Mouse (Mus musculus) embryo, embryonic 9.5 days (tissue): ENCODE measurements around the gene Ube4a.

Source experiments
- DNase-seq: peaks from one replicate; pipeline ENCODE4 v3.0.0-alpha.2; 2017; ENCODE audit errors: extremely low spot score

Ube4a gene

GRCm38 (mm10) chr9:44965126-44965832 is at the start of gene Ube4a:
Gene Ube4a, minus strand, starts transcription at chr9:44965600.
- peak; percentile 100 for DNase-seq

GRCm38 (mm10) chr9:45014879-45015278 is 49.5 kb upstream of the Ube4a start:
- DNase-seq, result no peak

- DNase-seq, result no peak
Measured at GRCm38 (mm10) chr9:45011291-45011690, 45.9 kb upstream of the Ube4a start.

GRCm38 (mm10) chr9:45010461-45010860 is 45.1 kb upstream of the Ube4a start:
- no peak for DNase-seq

- no peak for DNase-seq
Measured at GRCm38 (mm10) chr9:45009180-45010078, 44.0 kb upstream of the Ube4a start, which contains the start of gene Cd3e. Gene Cd3e, minus strand, starts transcription at chr9:45009627.

GRCm38 (mm10) chr9:45008342-45008741 is 42.9 kb upstream of the Ube4a start:
- DNase-seq, result no peak

GRCm38 (mm10) chr9:45007404-45007803 is 42.0 kb upstream of the Ube4a start:
- no peak for DNase-seq

GRCm38 (mm10) chr9:45000249-45000648 is 34.8 kb upstream of the Ube4a start:
- DNase-seq, result no peak

- no peak for DNase-seq
Measured at GRCm38 (mm10) chr9:44999776-45000175, 34.4 kb upstream of the Ube4a start.

GRCm38 (mm10) chr9:44999171-44999570 is 33.8 kb upstream of the Ube4a start:
- DNase-seq, result no peak

- DNase-seq, result no peak
Measured at GRCm38 (mm10) chr9:44998138-44998537, 32.7 kb upstream of the Ube4a start.

GRCm38 (mm10) chr9:44996590-44996989 is 31.2 kb upstream of the Ube4a start:
- no peak for DNase-seq

- no peak for DNase-seq
Measured at GRCm38 (mm10) chr9:44994962-44995361, 29.6 kb upstream of the Ube4a start.

GRCm38 (mm10) chr9:44993268-44993667 is 27.9 kb upstream of the Ube4a start:
- DNase-seq, result no peak

GRCm38 (mm10) chr9:44992271-44992670 is 26.9 kb upstream of the Ube4a start:
- DNase-seq, result no peak

- DNase-seq, result no peak
Measured at GRCm38 (mm10) chr9:44991821-44992220, 26.4 kb upstream of the Ube4a start.

- no peak for DNase-seq
Measured at GRCm38 (mm10) chr9:44986976-44987375, 21.6 kb upstream of the Ube4a start.

GRCm38 (mm10) chr9:44986242-44986781 is 20.9 kb upstream of the Ube4a start:
- DNase-seq, result no peak

GRCm38 (mm10) chr9:44985721-44986161 is 20.3 kb upstream of the Ube4a start:
- DNase-seq, result no peak

GRCm38 (mm10) chr9:44983001-44983400 is 17.6 kb upstream of the Ube4a start:
- no peak for DNase-seq

- no peak for DNase-seq
Measured at GRCm38 (mm10) chr9:44982531-44982930, 17.1 kb upstream of the Ube4a start.

GRCm38 (mm10) chr9:44982081-44982480 is 16.7 kb upstream of the Ube4a start:
- no peak for DNase-seq
